Mouse (Mus musculus) MEL (cell line): Measurements from ENCODE around the gene Haus8. TPM values are rescaled to one million over a fixed set of nuclear protein-coding genes. Genes with fewer than 3 reads are reported as not detected.

Experiments
- DNase-seq: peaks from one replicate; pipeline ENCODE4 v3.0.0; 2011; ENCODE audit warnings: low read depth, low spot score
- H3K27ac ChIP-seq: 2 replicates; pipeline ENCODE4 v1.5.1; 2012; ENCODE audit warnings: low read depth, mild to moderate bottlenecking, control low read depth, low read length, moderate library complexity; ENCODE audit not compliant: control insufficient read depth
- H3K27me3 ChIP-seq, 2 experiments: fragments of 150-350 bp in 1 of 2; sonication (generic) in 1 of 2; 2 replicates each; pipeline ENCODE4 v1.6.1; 2012; ENCODE audit warnings: low read length in 2 of 2, mild to moderate bottlenecking in 2 of 2, improper control_type of control experiment in 1 of 2, moderate library complexity in 1 of 2; ENCODE audit not compliant: insufficient read depth in 2 of 2, control insufficient read depth in 1 of 2
- H3K36me3 ChIP-seq, 2 experiments: 2 replicates each; pipeline ENCODE4 v1.6.1; 2012 to 2014; ENCODE audit warnings: low read length in 2 of 2, improper control_type of control experiment in 1 of 2, inconsistent platforms in 1 of 2, mild to moderate bottlenecking in 1 of 2; ENCODE audit not compliant: insufficient read depth in 2 of 2, control insufficient read depth in 1 of 2
- H3K4me1 ChIP-seq, 2 experiments: fragments of 150-350 bp in 1 of 2; sonication (generic) in 1 of 2; 2 replicates each; pipeline ENCODE4 v1.6.1; 2012; ENCODE audit warnings: low read length in 2 of 2, improper control_type of control experiment in 1 of 2, mild to moderate bottlenecking in 1 of 2; ENCODE audit not compliant: insufficient read depth in 2 of 2, control insufficient read depth in 1 of 2
- H3K4me3 ChIP-seq, 2 experiments: fragments of 150-350 bp in 1 of 2; sonication (generic) in 1 of 2; 2 replicates each; pipeline ENCODE4 v1.5.1; 2012; ENCODE audit warnings: low read depth in 2 of 2, low read length in 2 of 2, mild to moderate bottlenecking in 2 of 2, moderate library complexity in 2 of 2, control low read depth in 1 of 2, improper control_type of control experiment in 1 of 2; ENCODE audit not compliant: control insufficient read depth in 1 of 2, insufficient read depth in 1 of 2
- H3K79me2 ChIP-seq: 2 replicates; pipeline ENCODE4 v1.6.1; 2012; ENCODE audit warnings: mild to moderate bottlenecking, low read length, moderate library complexity; ENCODE audit not compliant: control insufficient read depth, poor library complexity, insufficient read depth
- H3K9ac ChIP-seq: 2 replicates; pipeline ENCODE4 v1.6.1; 2012; ENCODE audit warnings: low read depth, mild to moderate bottlenecking, control low read depth, low read length, moderate library complexity; ENCODE audit not compliant: control insufficient read depth, poor library complexity, severe bottlenecking
- H3K9me3 ChIP-seq: fragments of 150-350 bp; sonication (generic); replicated peaks from 2 replicates; pipeline ENCODE4 v1.6.1; 2012; ENCODE audit warnings: mild to moderate bottlenecking, low read length, improper control_type of control experiment, moderate library complexity; ENCODE audit not compliant: insufficient read depth
- BHLHE40 ChIP-seq: IDR thresholded peaks from 2 replicates; pipeline ENCODE4 v1.6.1; 2012; ENCODE audit warnings: low read depth, mild to moderate bottlenecking, inconsistent platforms, low read length, improper control_type of control experiment, borderline replicate concordance
- E2F4 ChIP-seq: IDR thresholded peaks from 2 replicates; pipeline ENCODE4 v1.6.1; 2011; ENCODE audit warnings: low read depth, low read length, improper control_type of control experiment, borderline replicate concordance
- EP300 ChIP-seq, 2 experiments: IDR thresholded peaks; 2 replicates each; pipeline ENCODE4 v1.6.1; 2011; ENCODE audit warnings: improper control_type of control experiment in 2 of 2, low read length in 2 of 2, low read depth in 1 of 2, mild to moderate bottlenecking in 1 of 2
- GABPA ChIP-seq: IDR thresholded peaks from 2 replicates; pipeline ENCODE4 v1.6.1; 2012; ENCODE audit warnings: low read depth, mild to moderate bottlenecking, inconsistent platforms, low read length, improper control_type of control experiment, moderate library complexity
- JUND ChIP-seq: IDR thresholded peaks from 2 replicates; pipeline ENCODE4 v1.6.1; 2011; ENCODE audit warnings: low read depth, mild to moderate bottlenecking, improper control_type of control experiment, low read length
- KAT2A ChIP-seq: conservative IDR thresholded peaks from 2 replicates; pipeline ENCODE4 v1.6.1; 2012; ENCODE audit warnings: low read depth, low read length, improper control_type of control experiment, inconsistent platforms
- MAX ChIP-seq: IDR thresholded peaks from 2 replicates; pipeline ENCODE4 v1.6.1; 2011; ENCODE audit warnings: low read length, improper control_type of control experiment
- MEF2A ChIP-seq: IDR thresholded peaks from 2 replicates; pipeline ENCODE4 v1.6.1; 2014; ENCODE audit warnings: low read depth, mild to moderate bottlenecking, inconsistent platforms, low read length, improper control_type of control experiment; ENCODE audit not compliant: poor library complexity, insufficient replicate concordance, severe bottlenecking; ENCODE audit errors: extremely low read depth
- MXI1 ChIP-seq: IDR thresholded peaks from 2 replicates; pipeline ENCODE4 v1.6.1; 2011; ENCODE audit warnings: mild to moderate bottlenecking, low read depth, low read length, improper control_type of control experiment
- MYB ChIP-seq: IDR thresholded peaks from 2 replicates; pipeline ENCODE4 v1.6.1; 2011; ENCODE audit warnings: mild to moderate bottlenecking, low read depth, low read length, improper control_type of control experiment
- POLR2AphosphoS2 ChIP-seq: IDR thresholded peaks from 2 replicates; pipeline ENCODE4 v1.6.1; 2011; ENCODE audit warnings: low read length, improper control_type of control experiment
- TAL1 ChIP-seq: IDR thresholded peaks from 2 replicates; pipeline ENCODE4 v1.6.1; 2012; ENCODE audit warnings: mild to moderate bottlenecking, inconsistent platforms, low read length, moderate library complexity, mixed read lengths
- ZC3H11A ChIP-seq: IDR thresholded peaks from 2 replicates; pipeline ENCODE4 v1.6.1; 2012; ENCODE audit warnings: low read depth, mild to moderate bottlenecking, inconsistent platforms, low read length, improper control_type of control experiment
- ZMIZ1 ChIP-seq: IDR thresholded peaks from 2 replicates; pipeline ENCODE4 v1.6.1; 2012; ENCODE audit warnings: low read depth, mild to moderate bottlenecking, inconsistent platforms, low read length, improper control_type of control experiment, moderate library complexity
- polyA plus RNA-seq, 2 experiments: library from polyadenylated mRNA; stranded (reverse) in 1 of 2; unstranded in 1 of 2; fragments of >175 nt in 1 of 2; fragments of >200 nt in 1 of 2; gene quantifications; 2 replicates each; pipeline versions ENCODE4 v1.2.1 to v1.2.4; 2012; ENCODE audit warnings: low replicate concordance in 2 of 2, low read depth in 1 of 2; ENCODE audit not compliant: insufficient read length in 2 of 2, insufficient read depth in 1 of 2, missing spikeins in 1 of 2
- total RNA-seq: library from RNA; depleted of rRNA; stranded (reverse); fragments of 300-350 nt; gene quantifications from 2 replicates; pipeline ENCODE4 v1.2.3, GENCODE M21; 2012

The Haus8 gene
- total and polyA plus RNA-seq, 3 experiments, result 60.4 to 69.2 TPM; not detected in 1

DNA sequence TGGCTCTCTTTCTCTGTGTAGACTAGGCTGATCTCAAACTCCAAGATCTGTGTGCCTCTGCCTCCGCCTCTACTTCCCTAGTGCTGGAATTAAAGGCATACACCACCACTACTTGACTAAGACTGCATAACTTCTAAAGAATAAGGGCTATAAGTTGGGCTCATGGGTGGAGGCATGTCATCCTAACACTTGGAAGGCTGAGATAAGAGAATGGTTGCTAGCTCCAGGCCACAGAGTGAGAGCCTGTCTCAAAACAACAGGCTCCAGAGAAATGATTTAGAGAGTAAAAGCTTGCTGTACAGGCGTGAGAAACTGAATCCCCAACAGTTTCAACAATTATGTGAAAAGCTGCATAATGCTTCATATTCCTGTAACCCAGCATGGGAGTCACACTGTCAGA, 41.2 kb upstream of the Haus8 start (continued):
- TF ChIP-seq ZMIZ1, result no peak

DNA sequence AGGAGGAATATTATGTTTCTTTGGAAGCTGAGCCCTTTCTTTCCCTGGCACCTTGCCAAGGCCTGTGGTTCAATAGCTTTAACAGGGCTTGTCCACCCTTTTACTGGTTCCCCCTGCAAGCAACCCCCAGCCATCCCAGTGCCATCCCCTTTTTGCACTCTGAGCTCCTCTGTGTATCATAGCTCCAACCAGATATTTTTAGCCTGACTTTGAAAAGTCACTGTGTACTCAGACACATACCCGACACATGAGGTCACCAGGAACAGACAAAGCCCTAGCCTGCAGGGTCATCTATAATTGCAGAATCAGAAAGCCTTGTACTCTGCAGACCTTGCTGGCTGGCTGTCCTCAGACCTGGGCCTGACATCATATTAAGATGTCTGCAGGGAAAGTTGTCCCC, 40.0 kb upstream of the Haus8 start:
- DNase-seq, result peak; percentile 23
- Histone ChIP-seq H3K36me3 (peaks cover 0 to 14% of the 10 kb centered on the region in 2 experiments), H3K27ac (no peak overlapping the region), H3K27me3 (no peaks in the 10 kb centered on the region), H3K4me3 (no peak overlapping the region), H3K9ac (no peak overlapping the region), H3K79me2 (peaks cover 12% of the 10 kb centered on the region), H3K9me3 (no peaks in the 10 kb centered on the region), H3K4me1 (peaks cover 9 to 26% of the 10 kb centered on the region in 2 experiments; a peak in 3 of 4 replicates)
- TF ChIP-seq TAL1 (no peak), BHLHE40 (no peak), GABPA (no peak), E2F4 (no peak), EP300 (IDR thresholded peaks at IDR 0.05; ENCODE audit: low read depth in 1 of 2, low read length in 2 of 2) (no peak), MXI1 (no peak), MYB (no peak), MAX (no peak), ZC3H11A (no peak), POLR2AphosphoS2 (no peak)

DNA sequence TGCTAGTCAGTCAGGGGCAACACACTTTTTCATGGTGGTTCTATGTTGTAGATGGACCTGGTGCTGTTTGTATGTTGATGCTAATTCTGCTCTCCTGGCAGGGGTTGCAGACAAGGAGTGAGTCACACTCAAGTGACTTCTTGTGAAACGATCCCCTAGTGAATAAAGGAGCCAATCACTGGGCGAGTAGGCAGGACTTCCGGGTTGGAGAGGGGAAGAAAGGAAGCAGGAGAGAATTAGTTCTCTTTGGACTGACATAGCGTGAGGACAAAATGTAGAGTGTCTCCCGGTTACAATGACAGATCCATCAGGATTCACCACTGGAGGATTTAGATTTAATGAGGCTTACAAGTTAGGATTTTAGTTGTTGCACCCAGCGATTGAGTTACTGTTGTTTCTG, 37.7 kb upstream of the Haus8 start:
- peaks cover 10% of the 10 kb centered on the region for H3K79me2 ChIP-seq
- TF ChIP-seq MEF2A (no peak), JUND (no peak), E2F4 (no peak), KAT2A (no peak)
- TF ChIP-seq, all 39 proteins: peak for 0
- no peak for DNase-seq
- H3K27me3 ChIP-seq, result no peaks in the 10 kb centered on the region
- no peak overlapping the region for H3K9ac ChIP-seq
- peaks cover 9 to 15% of the 10 kb centered on the region in 2 experiments; a peak in 3 of 4 replicates for H3K4me1 ChIP-seq
- H3K9me3 ChIP-seq, result no peaks in the 10 kb centered on the region
- no peak overlapping the region for H3K27ac ChIP-seq
- H3K4me3 ChIP-seq, result no peak overlapping the region
- H3K36me3 ChIP-seq, result peaks cover 0 to 14% of the 10 kb centered on the region in 2 experiments
